Mouse (Mus musculus) midbrain, embryonic 14.5 days (tissue): ENCODE results near the gene Pfkm. TPM values are rescaled to one million over a fixed set of nuclear protein-coding genes. Genes with fewer than 3 reads are reported as not detected.

Source experiments
- ATAC-seq: fragments of 200-750 bp; cut with Nextera tagmentation; 2 replicates; pipeline ENCODE4 v1.8.0; 2017; ENCODE audit warnings: moderate number of reproducible peaks, moderate library complexity; ENCODE audit not compliant: low FRiP score, low TSS enrichment
- DNase-seq: peaks from one replicate; pipeline ENCODE4 v3.0.0-alpha.2; 2015
- H3K27ac ChIP-seq: fragments of 300-500 bp; sonication (generic); replicated peaks from 2 replicates; pipeline ENCODE4 v1.5.1; 2014; ENCODE audit warnings: mild to moderate bottlenecking, low read depth, low read length, moderate library complexity
- H3K27me3 ChIP-seq: fragments of 300-500 bp; sonication (generic); 2 replicates; pipeline ENCODE4 v1.6.1; 2014; ENCODE audit warnings: low read length, control low read depth, mixed read lengths; ENCODE audit not compliant: control insufficient read depth, insufficient read depth
- H3K36me3 ChIP-seq: fragments of 300-500 bp; sonication (generic); 2 replicates; pipeline ENCODE4 v1.6.1; 2014; ENCODE audit warnings: low read length, control low read depth; ENCODE audit not compliant: control insufficient read depth, insufficient read depth
- H3K4me1 ChIP-seq: fragments of 300-500 bp; sonication (generic); 2 replicates; pipeline ENCODE4 v1.6.1; 2014; ENCODE audit warnings: mild to moderate bottlenecking, antibody characterized with exemption, low read length, control low read depth; ENCODE audit not compliant: control insufficient read depth, insufficient read depth
- H3K4me2 ChIP-seq: fragments of 300-500 bp; sonication (generic); 2 replicates; pipeline ENCODE4 v1.6.1; 2014; ENCODE audit warnings: mild to moderate bottlenecking, low read length, moderate library complexity
- H3K4me3 ChIP-seq: fragments of 300-500 bp; sonication (generic); replicated peaks from 2 replicates; pipeline ENCODE4 v1.5.1; 2014; ENCODE audit warnings: low read depth, low read length
- H3K9ac ChIP-seq: fragments of 300-500 bp; sonication (generic); replicated peaks from 2 replicates; pipeline ENCODE4 v1.6.1; 2014; ENCODE audit warnings: mild to moderate bottlenecking, low read length, moderate library complexity
- H3K9me3 ChIP-seq: fragments of 300-500 bp; sonication (generic); 2 replicates; pipeline ENCODE4 v1.6.1; 2016; ENCODE audit warnings: low read length, control low read depth, mixed read lengths; ENCODE audit not compliant: control insufficient read depth
- WGBS: fragments of 180-500 bp; shearing (Covaris S2); extraction: QIAGEN DNeasy Blood & Tissue Kit; methylation state at CpG from one replicate; pipeline ENCODE4 v1.1.7; 2014; 5-methylcytosine and 5-hydroxymethylcytosine counted together
- polyA plus RNA-seq: library from polyadenylated mRNA; unstranded; fragments of >200 nt; fragmentation: Nextera tagmentation; extraction: Ambion mirVana; gene quantifications from 2 replicates; pipeline ENCODE4 v1.2.1, GENCODE M21; 2014

Gene Pfkm
- polyA plus RNA-seq, 1 experiment from 2014 or later, result 72.4 TPM

GRCm38 (mm10) chr15:98120831-98121230 lies 28.4 kb downstream of the Pfkm start:
- Histone ChIP-seq H3K4me3 (no peak overlapping the region), H3K9ac (no peak overlapping the region), H3K27me3 (no peaks in the 10 kb centered on the region), H3K4me1 (no peaks in the 10 kb centered on the region), H3K27ac (no peak overlapping the region), H3K9me3 (no peaks in the 10 kb centered on the region), H3K36me3 (peaks cover 75% of the 10 kb centered on the region), H3K4me2 (no peak overlapping the region)
- WGBS, result 95% methylated on average over 20 of the region's 20 CpGs
- no peak for ATAC-seq
- DNase-seq, result no peak

GRCm38 (mm10) chr15:98131001-98131400 lies 38.6 kb downstream of the Pfkm start:
- peaks cover 95% of the 10 kb centered on the region for H3K36me3 ChIP-seq

GRCm38 (mm10) chr15:98131451-98131850 lies 39.1 kb downstream of the Pfkm start:
- no peaks in the 10 kb centered on the region for H3K4me1 ChIP-seq
- H3K36me3 ChIP-seq, result peaks cover 95% of the 10 kb centered on the region
- H3K4me3 ChIP-seq, result no peak overlapping the region
- H3K4me2 ChIP-seq, result no peak overlapping the region
- no peaks in the 10 kb centered on the region for H3K27me3 ChIP-seq
- H3K9ac ChIP-seq, result no peak overlapping the region
- no peaks in the 10 kb centered on the region for H3K9me3 ChIP-seq
- H3K27ac ChIP-seq, result no peak overlapping the region
- ATAC-seq, result no peak
- DNase-seq, result no peak
- 93% methylated on average over 7 of the region's 7 CpGs for WGBS

More at GRCm38 (mm10) chr15:98131001-98131400, 38.6 kb downstream of the Pfkm start:
- WGBS, result 87% methylated on average over 4 of the region's 4 CpGs
- Histone ChIP-seq H3K4me2 (no peak overlapping the region), H3K4me3 (no peak overlapping the region), H3K27ac (no peak overlapping the region), H3K9me3 (no peaks in the 10 kb centered on the region), H3K27me3 (no peaks in the 10 kb centered on the region), H3K4me1 (no peaks in the 10 kb centered on the region), H3K9ac (no peak overlapping the region)
- DNase-seq (no peak), ATAC-seq (no peak)

- H3K9me3 ChIP-seq, result no peaks in the 10 kb centered on the region
- H3K27me3 ChIP-seq, result no peaks in the 10 kb centered on the region
- H3K4me2 ChIP-seq, result no peak overlapping the region
- peaks cover 93% of the 10 kb centered on the region for H3K36me3 ChIP-seq
- no peak overlapping the region for H3K4me3 ChIP-seq
- 91% methylated on average over 15 of the region's 15 CpGs for WGBS
- H3K4me1 ChIP-seq, result no peaks in the 10 kb centered on the region
- ATAC-seq (no peak), DNase-seq (no peak)
- H3K27ac ChIP-seq, result no peak overlapping the region
- H3K9ac ChIP-seq, result no peak overlapping the region
These were observed 39.7 kb downstream of the Pfkm start for GRCm38 (mm10) chr15:98131942-98132655.

GRCm38 (mm10) chr15:98133471-98133870 lies 41.1 kb downstream of the Pfkm start:
- H3K36me3 ChIP-seq, result peaks cover 87% of the 10 kb centered on the region
- no peak overlapping the region for H3K4me2 ChIP-seq
- no peak overlapping the region for H3K27ac ChIP-seq
- no peak overlapping the region for H3K9ac ChIP-seq
- H3K4me3 ChIP-seq, result no peak overlapping the region
- no peaks in the 10 kb centered on the region for H3K27me3 ChIP-seq
- WGBS, result 90% methylated on average over 3 of the region's 3 CpGs
- H3K9me3 ChIP-seq, result no peaks in the 10 kb centered on the region
- no peak for DNase-seq
- no peaks in the 10 kb centered on the region for H3K4me1 ChIP-seq
- ATAC-seq, result no peak

GRCm38 (mm10) chr15:98134034-98134433 lies 41.6 kb downstream of the Pfkm start:
- Histone ChIP-seq H3K36me3 (peaks cover 84% of the 10 kb centered on the region), H3K4me2 (no peak overlapping the region), H3K4me1 (no peaks in the 10 kb centered on the region), H3K4me3 (no peak overlapping the region), H3K9me3 (no peaks in the 10 kb centered on the region), H3K27me3 (no peaks in the 10 kb centered on the region), H3K9ac (no peak overlapping the region), H3K27ac (0 out of 2 replicates have a peak overlapping the region, but pooled peaks have one; percentile 32)
- ATAC-seq (no peak), DNase-seq (peak; percentile 4)
- WGBS, result 90% methylated on average over 4 of the region's 4 CpGs

GRCm38 (mm10) chr15:98134666-98135065 lies 42.3 kb downstream of the Pfkm start:
- H3K4me2 ChIP-seq, result no peak overlapping the region
- no peaks in the 10 kb centered on the region for H3K4me1 ChIP-seq
- H3K9me3 ChIP-seq, result no peaks in the 10 kb centered on the region
- no peak overlapping the region for H3K27ac ChIP-seq
- no peak overlapping the region for H3K4me3 ChIP-seq
- DNase-seq, result no peak
- WGBS, result 76% methylated on average over 3 of the region's 3 CpGs
- no peak for ATAC-seq
- no peak overlapping the region for H3K9ac ChIP-seq
- H3K27me3 ChIP-seq, result no peaks in the 10 kb centered on the region
- H3K36me3 ChIP-seq, result peaks cover 85% of the 10 kb centered on the region

- DNase-seq (no peak), ATAC-seq (no peak)
- Histone ChIP-seq H3K9ac (no peak overlapping the region), H3K4me2 (no peak overlapping the region), H3K27me3 (no peaks in the 10 kb centered on the region), H3K4me3 (no peak overlapping the region), H3K36me3 (peaks cover 85% of the 10 kb centered on the region), H3K9me3 (no peaks in the 10 kb centered on the region), H3K4me1 (no peaks in the 10 kb centered on the region), H3K27ac (no peak overlapping the region)
- 95% methylated on average over 13 of the region's 13 CpGs for WGBS
These were observed 43.3 kb downstream of the Pfkm start for GRCm38 (mm10) chr15:98135671-98136070.

- H3K4me1 ChIP-seq, result no peaks in the 10 kb centered on the region
- H3K27ac ChIP-seq, result no peak overlapping the region
- no peak overlapping the region for H3K4me2 ChIP-seq
- no peaks in the 10 kb centered on the region for H3K27me3 ChIP-seq
- H3K36me3 ChIP-seq, result peaks cover 84% of the 10 kb centered on the region
- H3K9ac ChIP-seq, result no peak overlapping the region
- DNase-seq, result no peak
- H3K4me3 ChIP-seq, result no peak overlapping the region
- 95% methylated on average over 9 of the region's 9 CpGs for WGBS
- ATAC-seq, result no peak
- H3K9me3 ChIP-seq, result no peaks in the 10 kb centered on the region
These were observed 44.5 kb downstream of the Pfkm start for GRCm38 (mm10) chr15:98136871-98137270.
